Mouse (Mus musculus) hindlimb bud, embryonic 11.5 days (tissue): ENCODE results near the gene Eif3b.
"Not testable (repeated sequence)": the region's sequence is repeated elsewhere in the genome, so short reads cannot be mapped to it uniquely, and the experiment has no call there.

Experiments
- DNase-seq: peaks from one replicate; pipeline ENCODE4 v3.0.0-alpha.2; 2012; ENCODE audit warnings: low read depth, low spot score; ENCODE audit errors: extremely low spot score

The Eif3b gene

DNA sequence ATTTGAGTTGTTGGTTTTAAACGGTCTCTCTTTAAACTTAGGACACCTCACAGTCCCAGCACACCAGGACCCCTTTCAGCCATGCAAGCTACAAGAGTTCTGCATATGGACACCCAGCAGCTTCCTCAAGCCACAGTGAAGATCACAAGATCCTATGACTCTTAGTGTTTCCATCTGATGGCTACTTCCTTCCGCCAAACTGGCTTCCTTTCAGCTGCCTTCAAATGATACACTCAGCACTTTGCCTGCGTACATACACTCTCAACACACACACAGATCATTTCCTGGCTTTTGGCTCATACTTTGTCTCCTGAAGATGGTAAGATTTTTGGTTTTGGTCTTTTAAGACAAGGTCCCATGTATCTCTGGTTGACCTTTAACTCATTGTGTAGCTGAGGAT is 26.4 kb upstream of the Eif3b start:
- DNase-seq = no peak

DNA sequence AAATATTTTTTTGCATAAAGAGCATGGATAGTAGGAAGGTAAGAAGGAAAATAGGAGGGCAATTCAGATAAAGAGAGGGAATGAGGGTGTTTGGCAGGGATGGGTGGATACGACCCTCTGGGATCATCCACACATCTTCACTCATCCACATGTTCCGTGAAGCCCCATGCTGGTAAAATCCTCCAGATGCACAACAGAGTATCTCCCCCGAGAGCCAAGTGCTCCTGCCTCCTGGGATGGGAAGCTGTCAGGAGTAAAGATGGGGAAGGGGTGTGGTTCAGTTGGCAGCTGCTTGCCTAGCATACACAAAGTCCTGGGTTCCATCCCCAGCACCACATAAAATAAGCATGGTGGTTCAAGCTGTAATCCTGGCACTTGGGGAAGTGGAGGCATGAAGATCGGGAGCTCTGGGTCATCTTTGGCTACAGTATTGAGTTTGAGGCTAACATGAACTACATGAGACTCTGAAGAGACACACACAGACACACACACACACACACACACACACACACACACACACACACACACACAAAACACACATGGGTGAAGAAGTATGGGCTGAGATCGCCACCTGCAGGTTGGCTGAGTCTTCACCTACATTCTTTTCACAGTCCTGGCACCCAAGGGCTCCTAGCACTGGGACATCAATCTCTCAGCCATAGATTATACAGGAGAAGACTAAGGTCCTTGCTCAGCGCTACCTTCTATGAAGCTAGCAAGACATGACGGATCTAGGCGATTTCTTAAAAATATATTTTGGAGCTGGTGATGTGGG is 22.8 kb upstream of the Eif3b start:
- DNase-seq = no peak

DNA sequence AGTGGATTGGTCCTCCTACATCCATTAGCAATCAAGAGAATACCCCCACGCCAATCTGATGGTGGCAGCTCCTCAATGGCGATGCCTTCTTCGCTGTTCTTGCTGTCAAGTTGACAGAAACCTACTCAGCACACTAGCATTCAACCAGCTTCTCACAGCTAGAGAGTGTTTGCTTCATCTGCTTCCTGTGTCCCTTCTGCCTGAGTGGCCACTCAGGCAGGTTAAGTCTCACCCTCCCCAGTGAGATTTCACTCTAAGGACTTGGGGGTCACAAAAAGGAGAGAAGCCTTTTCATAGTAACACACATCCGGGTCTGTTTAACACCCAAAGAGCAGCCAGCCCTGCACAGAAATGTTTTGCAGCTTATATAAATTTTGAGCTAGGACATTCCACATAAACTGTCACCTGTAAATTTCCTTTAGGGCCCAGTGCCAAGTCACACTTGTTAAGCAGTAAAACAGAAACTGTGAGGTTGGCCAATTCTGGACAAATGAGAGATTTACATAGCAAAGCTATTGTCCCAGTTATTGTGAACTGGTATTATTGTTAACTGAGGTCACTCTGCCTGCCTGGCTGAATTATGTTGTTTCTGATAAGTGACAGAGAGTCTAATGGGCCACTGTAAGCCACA is 16.4 kb upstream of the Eif3b start:
- no peak for DNase-seq

DNA sequence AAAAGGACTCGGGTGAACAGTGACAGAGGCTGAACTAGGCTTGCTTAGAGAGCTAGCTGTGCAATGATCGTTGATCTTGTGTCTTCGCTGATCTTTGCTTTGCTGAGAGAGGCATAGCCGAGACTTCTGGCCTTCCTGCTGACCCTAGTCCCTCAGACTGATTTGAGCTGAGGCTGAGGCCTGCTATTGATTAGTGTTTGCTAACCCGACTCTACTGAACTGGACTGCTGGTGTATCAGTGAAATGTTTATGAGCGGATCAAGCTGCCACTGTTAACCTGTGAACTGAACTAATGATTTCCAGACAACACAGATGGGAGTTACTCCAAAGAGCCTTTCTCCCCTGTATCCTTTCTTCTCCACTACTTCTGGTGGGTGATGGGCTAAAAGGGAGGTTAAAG is 14.0 kb upstream of the Eif3b start:
- no peak for DNase-seq

DNA sequence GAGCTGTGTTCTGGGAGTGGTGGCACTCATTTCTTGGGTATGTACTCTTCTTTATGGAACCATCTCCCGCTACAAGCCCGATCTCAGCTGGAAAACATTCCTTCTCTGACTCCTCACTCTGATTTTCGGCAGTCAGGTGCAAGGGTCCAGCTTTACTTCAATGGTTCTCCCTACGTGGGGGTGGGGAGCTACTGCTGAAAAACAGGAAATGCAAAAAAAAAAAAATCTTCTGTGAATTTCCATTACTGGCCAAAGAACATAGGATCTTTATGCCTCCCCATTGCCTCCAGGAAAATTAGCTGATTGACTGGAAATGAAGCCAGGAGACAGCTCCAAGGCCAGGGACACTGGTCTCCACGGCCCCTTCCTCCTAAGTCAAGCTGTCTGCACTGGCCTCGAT is 12.5 kb upstream of the Eif3b start:
- DNase-seq = no peak

DNA sequence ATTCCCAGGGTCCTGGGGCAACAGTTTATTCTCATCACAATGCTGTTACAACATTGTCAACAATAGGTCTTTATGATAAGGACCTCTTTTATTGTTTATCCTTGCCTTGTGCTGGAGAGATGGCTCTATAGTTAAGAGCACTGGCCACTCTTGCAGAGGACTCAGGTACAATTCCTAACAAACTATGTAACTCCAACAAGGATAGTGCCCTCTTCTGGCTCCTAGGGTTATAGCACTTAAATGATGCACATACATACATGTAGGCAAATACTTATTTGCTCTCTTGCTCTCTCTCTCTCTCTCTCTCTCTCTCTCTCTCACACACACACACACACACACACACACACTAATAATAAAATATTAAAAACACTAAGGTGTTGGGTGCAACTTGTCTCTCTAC is 10.3 kb upstream of the Eif3b start:
- DNase-seq = no peak

DNA sequence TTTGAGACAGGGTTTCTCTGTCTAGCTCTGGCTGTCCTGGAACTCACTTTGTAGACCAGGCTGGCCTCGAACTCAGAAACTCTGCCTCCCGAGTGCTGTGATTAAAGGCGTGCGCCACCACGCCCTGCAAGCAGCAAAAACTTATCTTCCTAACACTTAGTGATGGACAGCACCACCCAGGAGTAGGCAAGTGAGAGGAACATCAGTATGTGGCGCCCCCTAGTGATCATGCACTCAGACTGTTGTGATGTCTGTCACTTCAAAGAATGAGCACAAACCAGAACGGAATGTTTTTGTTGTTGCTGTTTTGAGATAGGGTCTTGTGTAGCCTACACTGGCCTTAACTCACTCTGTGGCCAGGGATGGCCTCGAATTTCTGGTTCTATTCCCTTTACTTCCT is 7.8 kb upstream of the Eif3b start:
- DNase-seq = no peak

DNA sequence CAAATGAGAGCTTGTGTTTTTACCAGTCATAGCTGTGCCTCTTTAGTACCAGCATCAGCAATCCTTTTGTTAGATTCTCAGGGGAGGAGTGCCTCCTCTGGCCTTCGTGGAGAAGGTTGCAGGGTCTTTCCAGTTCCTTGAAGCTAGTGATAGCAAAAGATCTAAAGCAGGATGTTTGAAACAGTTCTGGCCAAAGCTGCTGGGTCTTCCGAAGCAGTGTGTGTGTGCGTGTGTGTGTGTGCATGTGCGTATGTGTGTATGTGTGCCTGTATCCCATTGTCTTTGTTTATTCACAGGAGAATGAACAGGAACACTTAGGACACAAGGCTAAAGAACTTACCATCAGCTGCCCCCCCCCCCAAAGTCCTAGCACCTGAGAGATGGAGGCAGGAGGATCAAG is 4.5 kb upstream of the Eif3b start:
- DNase-seq = no peak

DNA sequence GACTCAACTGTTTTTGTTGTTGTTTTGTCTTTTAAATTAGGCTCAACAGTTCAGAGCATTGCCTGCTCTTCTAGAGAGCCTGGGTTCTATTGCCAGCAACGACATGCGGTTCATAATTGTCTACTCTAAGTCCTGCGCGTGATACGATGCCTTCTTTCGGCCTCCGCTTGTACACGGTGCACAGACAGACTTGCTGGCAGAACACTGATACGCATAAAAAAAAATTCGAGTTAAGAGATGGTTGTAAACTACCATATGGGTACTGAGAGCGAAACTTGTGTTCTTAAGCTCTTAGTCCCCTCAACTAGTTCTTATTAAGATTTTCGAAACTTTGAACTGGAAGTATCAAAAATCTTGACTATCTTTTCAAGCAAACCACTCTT is 1.0 kb upstream of the Eif3b start:
- DNase-seq = no peak

DNA sequence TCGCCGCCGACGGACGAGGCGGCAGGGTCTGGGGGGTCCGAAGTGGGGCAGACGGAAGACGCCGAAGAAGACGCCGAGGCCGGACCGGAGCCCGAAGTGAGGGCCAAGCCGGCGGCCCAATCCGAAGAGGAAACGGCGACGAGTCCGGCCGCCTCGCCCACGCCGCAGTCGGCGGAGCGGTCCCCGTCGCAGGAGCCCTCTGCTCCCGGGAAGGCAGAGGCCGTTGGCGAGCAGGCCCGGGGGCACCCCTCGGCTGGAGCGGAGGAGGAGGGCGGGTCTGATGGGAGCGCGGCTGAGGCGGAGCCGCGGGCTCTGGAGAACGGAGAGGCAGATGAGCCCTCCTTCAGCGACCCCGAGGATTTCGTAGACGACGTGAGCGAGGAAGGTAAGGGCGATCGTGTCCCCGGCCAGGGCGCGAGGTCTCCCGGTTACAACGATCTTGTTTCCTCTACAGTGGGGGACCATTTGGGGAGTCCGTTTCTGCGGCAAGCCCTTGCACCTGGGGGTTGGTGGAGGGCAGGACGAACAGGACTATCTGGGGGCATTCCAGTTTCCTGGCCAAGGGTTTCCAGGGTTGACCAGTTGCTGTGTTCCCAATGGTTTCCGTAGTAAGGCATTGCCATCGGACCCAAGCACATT is 433 bp downstream of the Eif3b start:
- DNase-seq = no peak

DNA sequence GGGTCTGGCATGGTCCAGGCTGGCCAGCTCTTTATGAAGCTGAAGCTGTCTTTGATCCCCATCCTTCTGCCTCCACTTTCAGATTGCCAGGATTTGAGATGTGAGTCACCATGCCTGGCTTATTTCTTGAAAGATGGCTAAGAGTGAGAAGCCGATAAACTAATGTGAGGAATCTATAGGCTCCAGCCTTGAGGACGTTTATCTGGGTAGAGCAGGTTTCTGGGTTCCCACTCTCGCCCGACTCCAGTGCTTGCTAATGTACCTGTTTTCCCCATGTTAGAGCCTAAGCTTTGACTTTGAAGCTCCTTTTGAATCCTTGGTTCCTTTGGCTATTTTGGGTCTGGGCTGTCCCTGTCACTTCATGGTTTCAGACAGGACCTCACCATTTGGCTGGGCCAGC is 1.5 kb downstream of the Eif3b start:
- no peak for DNase-seq

DNA sequence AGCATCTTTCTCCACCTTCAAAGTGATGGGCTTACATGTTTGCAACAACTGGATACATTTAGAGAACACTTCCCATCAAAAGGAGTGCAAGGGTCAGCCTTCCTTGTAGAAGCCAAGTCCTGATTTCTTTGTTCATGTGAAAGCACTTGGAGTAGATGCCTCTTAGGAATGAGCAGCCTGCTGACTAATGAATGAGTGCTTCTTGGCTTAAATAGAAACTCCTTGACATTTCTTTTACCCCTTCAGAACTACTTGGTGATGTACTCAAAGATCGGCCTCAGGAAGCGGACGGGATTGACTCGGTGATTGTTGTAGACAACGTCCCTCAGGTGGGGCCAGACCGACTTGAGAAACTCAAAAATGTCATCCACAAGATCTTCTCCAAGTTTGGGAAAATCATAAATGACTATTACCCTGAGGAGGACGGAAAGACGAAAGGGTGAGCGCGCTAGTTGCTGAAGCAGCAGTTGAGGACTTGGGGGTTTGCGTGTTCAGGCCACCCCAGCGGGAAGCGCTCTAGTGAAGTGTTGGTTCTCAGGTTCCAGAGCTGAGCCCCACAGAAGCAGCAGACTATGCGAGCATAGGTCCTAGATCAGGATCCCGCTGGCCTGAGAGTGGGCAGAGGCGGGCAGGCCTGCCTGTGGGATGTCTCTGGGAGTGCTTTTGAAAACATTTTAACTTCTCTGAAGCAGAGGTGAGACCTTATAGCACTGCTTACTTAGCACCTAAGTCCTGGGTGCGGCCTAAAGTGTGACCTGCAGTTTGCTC is 6.1 kb downstream of the Eif3b start:
- DNase-seq = no peak

DNA sequence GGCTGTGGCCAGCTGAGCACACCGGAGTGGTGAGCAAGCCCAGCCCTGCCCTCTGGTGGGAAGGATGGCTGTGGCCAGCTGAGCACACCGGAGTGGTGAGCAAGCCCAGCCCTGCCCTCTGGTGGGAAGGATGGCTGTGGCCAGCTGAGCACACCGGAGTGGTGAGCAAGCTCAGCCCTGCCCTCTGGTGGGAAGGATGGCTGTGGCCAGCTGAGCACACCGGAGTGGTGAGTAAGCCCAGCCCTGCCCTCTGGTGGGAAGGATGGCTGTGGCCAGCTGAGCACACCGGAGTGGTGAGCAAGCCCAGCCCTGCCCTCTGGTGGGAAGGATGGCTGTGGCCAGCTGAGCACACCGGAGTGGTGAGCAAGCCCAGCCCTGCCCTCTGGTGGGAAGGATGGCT is 20.0 kb downstream of the Eif3b start:
- DNase-seq = not testable (repeated sequence)

DNA sequence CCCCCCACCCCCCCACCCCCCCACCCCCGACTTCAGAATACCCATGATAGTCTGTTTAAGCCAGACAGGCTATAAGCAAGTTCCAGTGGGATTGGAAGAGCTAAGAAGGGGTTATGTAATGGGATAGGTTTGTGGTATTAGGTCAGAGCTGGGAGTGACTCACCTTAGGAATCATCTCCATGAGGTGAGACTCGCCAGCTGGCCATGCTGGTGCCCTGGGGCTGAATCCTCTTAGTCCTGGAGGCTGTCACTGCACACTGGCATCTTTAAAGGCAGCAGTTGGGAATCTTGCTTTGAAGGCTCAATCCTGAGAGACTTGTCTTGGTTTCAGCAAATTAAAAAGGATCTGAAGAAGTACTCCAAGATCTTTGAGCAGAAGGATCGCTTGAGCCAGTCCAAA is 22.3 kb downstream of the Eif3b start:
- DNase-seq = no peak

DNA sequence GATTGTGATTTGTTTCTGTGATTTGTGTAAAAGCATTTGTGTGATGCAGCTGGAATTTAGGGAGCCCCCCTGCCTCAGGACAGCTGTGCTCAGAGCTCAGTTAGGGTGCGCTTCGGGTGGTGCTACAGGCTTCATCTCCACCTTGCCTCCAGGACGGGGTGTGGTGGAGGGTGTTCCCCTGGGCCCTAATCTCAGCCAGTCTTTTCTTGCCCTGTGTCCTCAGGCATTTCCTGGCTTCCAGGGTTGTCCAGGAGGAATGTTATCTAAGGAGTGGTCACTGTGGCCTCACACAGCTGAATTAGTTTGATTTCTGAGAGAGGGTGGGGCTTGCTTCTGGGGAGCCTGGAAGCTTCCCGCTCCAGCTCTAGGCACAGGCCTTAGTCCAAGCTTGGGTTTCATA is 24.9 kb downstream of the Eif3b start:
- no peak for DNase-seq

DNA sequence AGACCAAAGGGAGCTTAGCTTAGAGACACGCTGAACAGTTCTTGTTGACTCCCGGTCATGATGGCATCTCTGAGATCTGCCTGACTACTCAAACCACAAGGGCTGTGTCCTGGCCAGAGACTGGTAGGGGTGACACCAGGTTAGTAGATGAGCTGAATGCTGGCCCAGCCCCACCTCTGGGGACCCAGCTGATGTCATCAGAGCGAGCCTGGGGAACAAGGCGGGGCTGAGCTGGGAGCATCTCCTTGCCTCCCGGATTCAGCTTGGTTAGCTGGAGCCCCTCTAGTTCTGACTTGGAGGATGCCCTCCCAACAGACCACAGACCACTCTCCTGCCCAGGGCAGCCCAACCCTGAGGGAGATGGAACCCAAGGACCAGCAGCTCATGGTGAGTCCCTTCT is 26.2 kb downstream of the Eif3b start, which contains the start of gene Gm4869:
TSS of gene Gm4869 (plus strand) at position 301 of the 400 bp plus-strand sequence.
- DNase-seq = no peak

DNA sequence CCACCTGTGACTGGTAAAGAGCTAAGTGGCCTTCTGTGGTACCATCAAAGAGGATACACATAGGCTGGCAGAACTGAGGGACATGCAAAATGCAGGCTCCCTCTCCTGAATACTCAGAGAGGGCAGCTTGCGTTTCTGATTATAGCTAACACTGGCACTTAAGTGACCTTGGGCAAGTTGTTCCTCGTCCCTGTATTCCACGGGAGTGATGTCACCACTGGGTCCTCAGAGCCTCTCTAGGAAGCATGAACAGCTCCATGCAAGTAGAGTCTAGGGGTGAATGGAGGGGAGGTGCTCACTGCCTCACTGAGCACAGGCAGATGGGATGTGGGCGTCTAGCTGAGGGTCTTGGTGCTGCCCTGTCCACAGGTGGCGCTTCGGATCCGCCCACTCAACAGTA is 26.9 kb downstream of the Eif3b start:
- DNase-seq = no peak

DNA sequence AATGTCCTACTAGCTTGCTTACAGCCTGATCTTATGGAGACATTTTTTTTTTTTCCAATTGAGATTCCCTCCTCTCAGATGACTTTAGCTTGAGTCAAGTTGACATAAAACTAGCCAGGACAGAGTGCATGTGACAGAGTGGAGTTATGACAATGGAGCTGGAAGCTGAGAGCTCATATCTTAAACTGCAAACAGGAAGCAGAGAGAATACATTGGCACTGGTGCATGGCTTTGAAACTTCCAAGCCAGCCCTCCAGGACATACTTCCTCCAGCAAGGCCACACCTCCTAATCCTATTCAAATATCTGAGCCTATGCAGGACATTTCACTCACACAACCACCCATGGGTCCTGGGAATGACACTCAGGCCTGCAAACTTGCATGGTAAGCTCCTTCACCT is 35.4 kb downstream of the Eif3b start:
- DNase-seq = no peak

DNA sequence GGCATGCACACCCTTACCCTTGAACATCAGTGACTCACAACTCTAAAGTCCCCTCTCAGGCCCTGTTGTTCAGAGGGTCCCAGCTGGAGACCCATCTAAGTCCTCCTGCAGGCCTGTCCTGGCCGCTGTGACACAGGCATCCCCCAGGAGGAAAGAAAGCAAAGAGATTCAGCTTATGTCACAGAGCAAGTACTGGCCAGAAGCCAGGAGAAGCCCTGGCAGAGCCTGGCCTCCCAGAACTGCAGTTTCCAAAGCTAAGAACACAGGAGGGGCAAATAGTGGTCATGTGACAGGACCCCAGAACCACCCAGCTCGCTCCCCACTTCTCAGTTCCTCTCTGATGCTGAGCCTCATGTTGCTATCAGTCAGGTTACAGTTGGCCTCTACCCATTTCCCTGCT is 36.3 kb downstream of the Eif3b start:
- DNase-seq = no peak

DNA sequence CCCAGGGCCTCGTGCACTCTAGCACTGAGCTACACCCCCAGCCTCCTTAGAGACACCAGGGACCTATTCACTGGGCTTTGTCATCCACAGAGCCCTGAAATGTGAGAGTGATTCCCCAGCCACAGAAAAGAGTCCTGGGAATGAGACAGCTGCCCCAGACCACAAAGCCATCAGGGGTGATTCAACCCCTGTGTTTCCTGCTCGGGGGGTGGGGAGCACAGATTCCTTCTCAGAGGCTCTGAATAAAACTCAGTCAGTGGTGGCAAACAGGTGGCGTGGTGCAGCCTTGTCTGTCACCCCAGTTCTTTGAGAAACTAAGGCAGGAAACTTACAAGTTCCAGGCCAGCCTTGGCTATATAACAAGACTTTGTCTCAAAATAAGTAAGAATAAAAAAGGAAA is 42.3 kb downstream of the Eif3b start:
- no peak for DNase-seq

DNA sequence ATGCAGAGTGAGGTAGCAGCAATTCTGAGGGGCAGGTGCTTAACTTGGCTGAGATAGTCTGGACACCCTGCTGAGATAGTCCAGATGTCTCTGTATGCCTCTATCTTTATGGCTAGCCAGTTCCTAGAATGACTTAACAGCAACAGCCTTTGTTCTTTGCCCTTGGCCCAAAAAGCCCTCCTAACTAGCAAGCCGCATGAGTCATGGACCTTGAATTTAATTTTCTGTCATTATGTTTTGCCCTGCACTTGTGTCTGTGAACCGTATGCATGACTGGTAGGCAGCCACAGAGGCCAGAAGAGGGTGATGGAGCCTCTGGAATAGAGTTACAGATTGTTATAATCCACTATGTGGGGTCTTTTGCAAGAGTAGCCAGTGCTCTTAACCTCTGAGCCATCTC is 44.0 kb downstream of the Eif3b start:
- not testable (repeated sequence) for DNase-seq

DNA sequence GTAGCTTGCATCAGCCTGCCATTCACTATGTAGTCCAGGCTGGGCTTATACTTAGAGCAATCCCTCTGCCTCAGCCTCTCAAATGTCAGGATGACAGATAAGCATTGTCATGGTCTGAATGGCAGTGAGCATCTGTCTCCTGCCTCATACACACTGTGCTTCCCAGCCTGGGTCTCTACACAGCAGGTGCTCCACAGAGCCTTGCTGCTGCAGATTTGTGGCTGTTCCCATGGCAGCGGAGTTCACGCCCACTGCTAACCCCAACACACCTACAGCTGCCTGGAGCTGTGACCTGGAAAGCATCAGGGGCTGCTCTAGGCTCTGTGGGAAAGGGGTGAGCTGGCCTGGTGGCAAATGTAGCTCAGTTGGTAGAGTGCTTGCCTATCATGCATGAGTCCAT is 45.8 kb downstream of the Eif3b start:
- DNase-seq = no peak
